Mouse (Mus musculus) testis, adult 2 months (tissue): ENCODE data around the gene Clcn3. TPM values are rescaled to one million over a fixed set of nuclear protein-coding genes. Genes with fewer than 3 reads are reported as not detected.

Source experiments
- H3K27ac ChIP-seq: fragments of 200-500 bp; 2 replicates; pipeline ENCODE4 v1.5.1; 2012; ENCODE audit warnings: low read depth, low read length; ENCODE audit not compliant: control insufficient read depth, insufficient read depth
- H3K27me3 ChIP-seq: fragments of 200-500 bp; 2 replicates; pipeline ENCODE4 v1.6.1; 2012; ENCODE audit warnings: mild to moderate bottlenecking, low read length, moderate library complexity; ENCODE audit not compliant: control insufficient read depth, insufficient read depth
- H3K36me3 ChIP-seq: fragments of 200-500 bp; 2 replicates; pipeline ENCODE4 v1.6.1; 2012; ENCODE audit warnings: mild to moderate bottlenecking, low read length; ENCODE audit not compliant: control insufficient read depth, insufficient read depth
- H3K4me1 ChIP-seq: fragments of 200-500 bp; 2 replicates; pipeline ENCODE4 v1.6.1; 2012; ENCODE audit warnings: low read length; ENCODE audit not compliant: control insufficient read depth, insufficient read depth
- H3K4me3 ChIP-seq: fragments of 200-500 bp; 2 replicates; pipeline ENCODE4 v1.5.1; 2012; ENCODE audit warnings: low read depth, mild to moderate bottlenecking, low read length, moderate library complexity, mixed read lengths; ENCODE audit not compliant: control insufficient read depth
- CTCF ChIP-seq: fragments of 200-500 bp; IDR thresholded peaks from 2 replicates; pipeline ENCODE4 v1.5.1; 2012; ENCODE audit warnings: low read depth, mild to moderate bottlenecking, inconsistent platforms, low read length, moderate library complexity; ENCODE audit not compliant: control insufficient read depth, insufficient read depth, insufficient replicate concordance
- POLR2A ChIP-seq: fragments of 200-500 bp; IDR thresholded peaks from 2 replicates; pipeline ENCODE4 v1.6.1; 2012; ENCODE audit warnings: low read depth, mild to moderate bottlenecking, inconsistent platforms, low read length, moderate library complexity; ENCODE audit not compliant: control insufficient read depth
- polyA plus RNA-seq: library from polyadenylated mRNA; depleted of rRNA; stranded (reverse); fragments of >200 nt; gene quantifications from 2 replicates; pipeline ENCODE4 v1.2.3, GENCODE M21; 2012

Gene Clcn3
- polyA plus RNA-seq, 1 experiment: 15.6 TPM

DNA sequence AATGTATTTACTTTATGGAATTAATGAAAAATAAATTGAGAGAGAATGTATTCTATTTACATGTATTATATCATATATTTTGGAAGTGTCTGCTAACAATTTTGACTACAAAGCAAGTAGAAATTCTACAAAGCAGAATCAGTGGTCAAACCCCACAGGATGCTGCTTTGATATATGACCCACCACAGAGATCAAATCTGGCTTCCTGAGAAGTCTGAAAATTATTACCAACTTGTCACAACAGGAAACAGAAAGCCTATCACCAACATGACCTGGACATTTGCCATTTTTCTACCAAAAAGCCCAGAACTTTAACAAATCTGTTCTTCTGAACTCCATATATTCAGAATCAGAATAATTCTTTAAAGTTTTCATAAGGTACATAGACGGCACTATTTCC, 1.7 kb downstream of the Clcn3 start:
- Histone ChIP-seq H3K36me3 (no peaks in the 10 kb centered on the region), H3K4me3 (no peak overlapping the region), H3K27ac (no peak overlapping the region), H3K4me1 (peaks cover 4% of the 10 kb centered on the region), H3K27me3 (no peaks in the 10 kb centered on the region)
- TF ChIP-seq CTCF (no peak), POLR2A (no peak)

GRCm38 (mm10) chr8:60978496-60978895, 4.6 kb downstream of the Clcn3 start:
- no peaks in the 10 kb centered on the region for H3K27me3 ChIP-seq
- no peaks in the 10 kb centered on the region for H3K36me3 ChIP-seq
- no peak overlapping the region for H3K4me3 ChIP-seq
- H3K4me1 ChIP-seq: peaks cover 2% of the 10 kb centered on the region; the same call in 1 of the 2 replicates
- no peak for TF ChIP-seq CTCF
- TF ChIP-seq POLR2A: no peak
- no peak overlapping the region for H3K27ac ChIP-seq

DNA sequence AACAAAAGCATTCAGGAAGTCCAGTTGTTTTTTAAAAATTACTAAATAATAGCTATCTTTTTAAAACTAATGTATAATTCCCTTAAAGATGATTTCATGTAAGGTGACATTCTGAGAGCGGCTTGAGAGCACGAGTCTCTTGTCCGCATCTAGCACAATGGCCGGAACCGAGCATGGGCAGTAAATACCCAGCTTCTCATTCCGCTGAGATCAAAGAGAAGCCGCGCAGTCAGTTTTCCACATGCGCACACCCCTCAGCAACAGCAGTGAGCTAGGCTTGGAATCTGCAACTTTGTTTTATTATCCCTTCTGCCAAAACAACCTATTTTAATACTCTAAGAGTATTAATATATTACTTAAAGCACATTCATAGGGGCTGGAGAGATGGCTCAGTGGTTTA, 6.3 kb downstream of the Clcn3 start:
- H3K4me3 ChIP-seq: no peak overlapping the region; the same call in 1 of the 2 replicates
- peaks cover 2% of the 10 kb centered on the region; the same call in 1 of the 2 replicates for H3K4me1 ChIP-seq
- H3K36me3 ChIP-seq: no peaks in the 10 kb centered on the region
- no peak overlapping the region for H3K27ac ChIP-seq
- TF ChIP-seq POLR2A (no peak), CTCF (no peak)
- no peaks in the 10 kb centered on the region for H3K27me3 ChIP-seq

GRCm38 (mm10) chr8:60974837-60975236, 8.3 kb downstream of the Clcn3 start:
- H3K36me3 ChIP-seq: no peaks in the 10 kb centered on the region
- H3K4me3 ChIP-seq: no peak overlapping the region
- no peaks in the 10 kb centered on the region for H3K27me3 ChIP-seq
- no peak overlapping the region for H3K27ac ChIP-seq
- TF ChIP-seq CTCF (no peak), POLR2A (no peak)
- H3K4me1 ChIP-seq: peaks cover 2% of the 10 kb centered on the region; the same call in 1 of the 2 replicates

DNA sequence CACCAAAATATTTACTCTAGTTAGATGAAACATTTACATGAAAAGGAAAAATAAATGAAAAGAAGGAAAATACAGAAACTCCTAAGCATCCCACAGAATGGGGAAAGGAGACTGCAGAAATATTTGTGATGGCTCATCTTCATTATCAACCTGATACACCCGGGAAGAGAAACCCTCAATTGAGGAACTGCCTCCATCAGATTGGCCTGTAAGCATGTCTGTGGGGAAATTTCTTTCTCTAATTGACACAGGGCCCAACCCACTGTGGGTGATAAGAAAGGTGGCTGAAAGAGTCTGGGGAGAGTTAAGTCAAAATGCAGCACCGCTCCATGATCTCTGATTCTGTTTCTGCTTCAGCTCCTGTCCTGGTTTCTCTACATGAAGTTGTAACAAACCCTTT, 9.7 kb downstream of the Clcn3 start:
- no peaks in the 10 kb centered on the region for H3K36me3 ChIP-seq
- no peaks in the 10 kb centered on the region for H3K27me3 ChIP-seq
- no peak overlapping the region for H3K27ac ChIP-seq
- TF ChIP-seq CTCF (no peak), POLR2A (no peak)
- no peak overlapping the region for H3K4me3 ChIP-seq
- peaks cover 2% of the 10 kb centered on the region; the same call in 1 of the 2 replicates for H3K4me1 ChIP-seq

- Histone ChIP-seq H3K4me1 (peaks cover 2% of the 10 kb centered on the region; the same call in 1 of the 2 replicates), H3K4me3 (no peak overlapping the region), H3K36me3 (no peaks in the 10 kb centered on the region), H3K27ac (no peak overlapping the region), H3K27me3 (no peaks in the 10 kb centered on the region)
- TF ChIP-seq CTCF: no peak
- TF ChIP-seq POLR2A: no peak
These were observed 11.3 kb downstream of the Clcn3 start for GRCm38 (mm10) chr8:60971808-60972207.

GRCm38 (mm10) chr8:60969091-60969490, 14.0 kb downstream of the Clcn3 start:
- H3K27me3 ChIP-seq: no peaks in the 10 kb centered on the region
- H3K4me3 ChIP-seq: no peak overlapping the region
- no peaks in the 10 kb centered on the region for H3K4me1 ChIP-seq
- no peaks in the 10 kb centered on the region for H3K36me3 ChIP-seq
- TF ChIP-seq CTCF: no peak
- no peak overlapping the region for H3K27ac ChIP-seq

GRCm38 (mm10) chr8:60965741-60966140, 17.4 kb downstream of the Clcn3 start:
- H3K36me3 ChIP-seq: no peaks in the 10 kb centered on the region

More at GRCm38 (mm10) chr8:60965741-60966140, 17.4 kb downstream of the Clcn3 start:
- no peak overlapping the region for H3K27ac ChIP-seq
- H3K4me1 ChIP-seq: no peaks in the 10 kb centered on the region
- no peaks in the 10 kb centered on the region for H3K27me3 ChIP-seq
- H3K4me3 ChIP-seq: no peak overlapping the region
- TF ChIP-seq CTCF (no peak), POLR2A (no peak)
